In genomic region chr1:75448052-75448431, GRCm38 (mm10) we compare ENCODE assay signal across 11 mouse cellular contexts. TPM values are rescaled to one million over a fixed set of nuclear protein-coding genes. Genes with fewer than 3 reads are reported as not detected.
DNase-seq lines count a peak whose midpoint lies in the region; ATAC-seq and TF ChIP-seq lines count a peak whose summit lies in the region.
"Had no signal": no experiment of that assay in that cellular context is flagged by ENCODE, and none has a peak within 500 bp of the region (broad histone marks: within the 10 kb centered on the region; RNA-seq: fewer than 3 reads in every experiment).

No protein-coding gene starts in this region.

- TF ChIP-seq CTCF in forebrain, postnatal 0 days (IDR thresholded peaks at IDR 0.05; ENCODE audit: low read depth) = no peak

- H3K4me3 ChIP-seq in heart, embryonic 12.5 days = no peak overlapping the region
- H3K4me3 ChIP-seq in forebrain, postnatal 0 days (ENCODE audit: low read depth, low read length) = no peak overlapping the region
- H3K4me3 ChIP-seq in liver, embryonic 16.5 days (ENCODE audit: low read depth, low read length) = no peak overlapping the region

- H3K27me3 ChIP-seq in heart, embryonic 12.5 days (replicated peaks) = peaks cover 89% of the 10 kb centered on the region
- peaks cover 41% of the 10 kb centered on the region for H3K27me3 ChIP-seq in forebrain, postnatal 0 days (ENCODE audit: insufficient read depth, low read length)
- peaks cover 70% of the 10 kb centered on the region for H3K27me3 ChIP-seq in liver, embryonic 16.5 days (ENCODE audit: control insufficient read depth, insufficient read depth, low read depth, low read length)

- peak overlapping the region; percentile 51 for H3K4me2 ChIP-seq in heart, embryonic 12.5 days
- peak overlapping the region; percentile 29 for H3K4me2 ChIP-seq in forebrain, postnatal 0 days (ENCODE audit: low read depth)
- H3K4me2 ChIP-seq in liver, embryonic 16.5 days (ENCODE audit: low read depth, low read length) = 0 out of 2 replicates have a peak overlapping the region, but pooled peaks have one; percentile 42

- 0 out of 2 replicates have a peak overlapping the region, but pooled peaks have one; percentile 5 for H3K27ac ChIP-seq in heart, embryonic 12.5 days (ENCODE audit: poor library complexity, severe bottlenecking)
- no peak overlapping the region for H3K27ac ChIP-seq in forebrain, postnatal 0 days (ENCODE audit: low read depth, low read length)
- H3K27ac ChIP-seq in liver, embryonic 16.5 days (ENCODE audit: low read length) = no peak overlapping the region
- H3K27ac ChIP-seq: gastrocnemius, adult 2 months had no signal

- H3K9ac ChIP-seq in heart, embryonic 12.5 days = peak overlapping the region; percentile 47; the same call in 1 of the 2 replicates
- H3K9ac ChIP-seq in forebrain, postnatal 0 days = no peak overlapping the region
- H3K9ac ChIP-seq in liver, embryonic 16.5 days (ENCODE audit: low read depth, low read length) = no peak overlapping the region

- WGBS in heart, embryonic 12.5 days = 5% methylated on average over 7 of the region's 7 CpGs
- WGBS in forebrain, postnatal 0 days = under 1% methylated on average over 7 of the region's 7 CpGs
- WGBS in liver, embryonic 16.5 days (ENCODE audit: insufficient replicate concordance) = 6% methylated on average over 7 of the region's 7 CpGs

- peaks cover 74% of the 10 kb centered on the region for H3K4me1 ChIP-seq in heart, embryonic 12.5 days (replicated peaks)
- peaks cover 26% of the 10 kb centered on the region for H3K4me1 ChIP-seq in forebrain, postnatal 0 days (ENCODE audit: insufficient read depth)
- peaks cover 64% of the 10 kb centered on the region for H3K4me1 ChIP-seq in liver, embryonic 16.5 days (ENCODE audit: control insufficient read depth, low read depth, low read length)

- H3K9me3 ChIP-seq in heart, embryonic 12.5 days (replicated peaks) = no peaks in the 10 kb centered on the region
- no peaks in the 10 kb centered on the region for H3K9me3 ChIP-seq in forebrain, postnatal 0 days (ENCODE audit: low read length)
- no peaks in the 10 kb centered on the region for H3K9me3 ChIP-seq in liver, embryonic 16.5 days (replicated peaks; ENCODE audit: control insufficient read depth, low read length)

- no peak for DNase-seq in heart, adult 18-20 months
- peak; percentile 55 for DNase-seq in ES-CJ7 (ENCODE audit: low read depth, low spot score)
- no peak for DNase-seq in forebrain, postnatal 0 days
- DNase-seq in frontal cortex, postnatal 36 days (ENCODE audit: low spot score in 2 of 2) = no peak
- no peak for DNase-seq in right cerebral cortex, adult 2 months (ENCODE audit: low spot score in 2 of 2)
- no peak for DNase-seq in ovary, postnatal 14 days (ENCODE audit: low spot score)
- DNase-seq: kidney, postnatal 14 days had no signal

- no peak for ATAC-seq in heart, embryonic 12.5 days (ENCODE audit: insufficient number of reproducible peaks, low FRiP score)
- no peak for ATAC-seq in forebrain, postnatal 0 days
- no peak for ATAC-seq in liver, embryonic 16.5 days (ENCODE audit: low read depth)
- ATAC-seq: activated CD4-positive, CD25-positive, alpha-beta regulatory T cell, adult 4 months had no signal

- peaks cover 5% of the 10 kb centered on the region; the same call in 1 of the 2 replicates for H3K36me3 ChIP-seq in heart, embryonic 12.5 days
- no peaks in the 10 kb centered on the region for H3K36me3 ChIP-seq in forebrain, postnatal 0 days (ENCODE audit: insufficient read depth)
- H3K36me3 ChIP-seq in liver, embryonic 16.5 days (ENCODE audit: control insufficient read depth, insufficient read depth) = no peaks in the 10 kb centered on the region

RNA-seq across cellular contexts. Expression of gene Asic4, which starts 2.2 kb away (rescaled TPM):
- polyA plus RNA-seq in heart, embryonic 12.5 days (2016; fragmentation: Nextera tagmentation; extraction: Ambion mirVana) = 0.24 and 0.33 TPM in 2 replicates
- not detected for total RNA-seq in heart, adult 18-20 months (2021)
- 21.2 and 21.4 TPM in 2 replicates for total RNA-seq in forebrain, postnatal 0 days (2014; rRNA removed)
- polyA plus RNA-seq in forebrain, postnatal 0 days (2015; fragmentation: Nextera tagmentation; extraction: Ambion mirVana) = 6.3 and 7.7 TPM in 2 replicates
- 0.06 TPM in 1 of 2 replicates, not detected in the other for polyA plus RNA-seq in liver, embryonic 16.5 days (2015; fragmentation: Nextera tagmentation; extraction: Ambion mirVana)
- total RNA-seq: gastrocnemius, adult 2 months had no signal
- polyA plus RNA-seq: activated CD4-positive, CD25-positive, alpha-beta regulatory T cell, adult 4 months had no signal

RNA-seq across cellular contexts. Expression of gene Gmppa, which starts 12.3 kb away (rescaled TPM):
- 67.7 and 69.1 TPM in 2 replicates for polyA plus RNA-seq in heart, embryonic 12.5 days (2016; fragmentation: Nextera tagmentation; extraction: Ambion mirVana)
- total RNA-seq in heart, adult 18-20 months (2021) = 10 to 100 TPM; 34.5 to 38.2 TPM
- 57.3 and 68.3 TPM in 2 replicates for total RNA-seq in forebrain, postnatal 0 days (2014; rRNA removed)
- 64.0 and 64.9 TPM in 2 replicates for polyA plus RNA-seq in forebrain, postnatal 0 days (2015; fragmentation: Nextera tagmentation; extraction: Ambion mirVana)
- 32.5 and 35.7 TPM in 2 replicates for polyA plus RNA-seq in liver, embryonic 16.5 days (2015; fragmentation: Nextera tagmentation; extraction: Ambion mirVana)

RNA-seq across cellular contexts. Expression of gene Chpf, which starts 31.1 kb away (rescaled TPM):
- 35.2 and 37.8 TPM in 2 replicates for polyA plus RNA-seq in heart, embryonic 12.5 days (2016; fragmentation: Nextera tagmentation; extraction: Ambion mirVana)
- 10 to 100 TPM; 22.0 to 22.4 TPM for total RNA-seq in heart, adult 18-20 months (2021)
- 65.9 and 80.4 TPM in 2 replicates for total RNA-seq in forebrain, postnatal 0 days (2014; rRNA removed)
- polyA plus RNA-seq in forebrain, postnatal 0 days (2015; fragmentation: Nextera tagmentation; extraction: Ambion mirVana) = 55.5 and 56.8 TPM in 2 replicates
- polyA plus RNA-seq in liver, embryonic 16.5 days (2015; fragmentation: Nextera tagmentation; extraction: Ambion mirVana) = 2.6 and 3.1 TPM in 2 replicates

RNA-seq across cellular contexts. Expression of gene Tmem198, which starts 31.3 kb away (rescaled TPM):
- 0.41 and 0.49 TPM in 2 replicates for polyA plus RNA-seq in heart, embryonic 12.5 days (2016; fragmentation: Nextera tagmentation; extraction: Ambion mirVana)
- total RNA-seq in heart, adult 18-20 months (2021) = under 1 TPM; 0.30 to 0.46 TPM
- 54.8 and 58.0 TPM in 2 replicates for total RNA-seq in forebrain, postnatal 0 days (2014; rRNA removed)
- polyA plus RNA-seq in forebrain, postnatal 0 days (2015; fragmentation: Nextera tagmentation; extraction: Ambion mirVana) = 61.2 and 70.8 TPM in 2 replicates
- 0.06 and 0.07 TPM in 2 replicates for polyA plus RNA-seq in liver, embryonic 16.5 days (2015; fragmentation: Nextera tagmentation; extraction: Ambion mirVana)
- total RNA-seq: gastrocnemius, adult 2 months had no signal

RNA-seq across cellular contexts. Expression of gene Obsl1, which starts 58.2 kb away (rescaled TPM):
- 137 and 147 TPM in 2 replicates for polyA plus RNA-seq in heart, embryonic 12.5 days (2016; fragmentation: Nextera tagmentation; extraction: Ambion mirVana)
- 100 to 1,000 TPM; 107 to 108 TPM for total RNA-seq in heart, adult 18-20 months (2021)
- total RNA-seq in forebrain, postnatal 0 days (2014; rRNA removed) = 28.4 and 43.7 TPM in 2 replicates
- 18.7 and 22.9 TPM in 2 replicates for polyA plus RNA-seq in forebrain, postnatal 0 days (2015; fragmentation: Nextera tagmentation; extraction: Ambion mirVana)
- polyA plus RNA-seq in liver, embryonic 16.5 days (2015; fragmentation: Nextera tagmentation; extraction: Ambion mirVana) = 4.0 and 6.3 TPM in 2 replicates
- polyA plus RNA-seq: activated CD4-positive, CD25-positive, alpha-beta regulatory T cell, adult 4 months had no signal
